Mouse (Mus musculus): ENCODE data around the gene Slco2a1. TPM values are rescaled to one million over a fixed set of nuclear protein-coding genes. Genes with fewer than 3 reads are reported as not detected.

Slco2a1 gene
- polyA plus RNA-seq, 2 experiments: 5.1 to 7.2 TPM

GRCm38 (mm10) chr9:103007699-103008078, 19.2 kb downstream of the Slco2a1 start:
- ATAC-seq (ENCODE audit: low FRiP score, low read depth) (peak; percentile 66), DNase-seq (ENCODE audit: low spot score) (peak; percentile 21)
- no peaks in the 10 kb centered on the region for H3K9me3 ChIP-seq (ENCODE audit: control insufficient read depth, low read length)
- no peak overlapping the region for H3K27ac ChIP-seq (replicated peaks; ENCODE audit: low read depth, low read length)
- H3K4me3 ChIP-seq (replicated peaks; ENCODE audit: low read length): peak overlapping the region; percentile 50
- peak overlapping the region; percentile 63 for H3K9ac ChIP-seq (ENCODE audit: low read depth, low read length, severe bottlenecking)
- H3K4me2 ChIP-seq (replicated peaks; ENCODE audit: low read depth, low read length, severe bottlenecking): peak overlapping the region; percentile 97
- H3K36me3 ChIP-seq (ENCODE audit: control insufficient read depth, insufficient read depth, low read length): no peaks in the 10 kb centered on the region
- WGBS: 4% methylated on average over 15 of the region's 15 CpGs
- peaks cover 12% of the 10 kb centered on the region for H3K4me1 ChIP-seq (ENCODE audit: control insufficient read depth, insufficient read depth, low read length)
- no peak for TF ChIP-seq POLR2A (IDR thresholded peaks at IDR 0.05; ENCODE audit: borderline replicate concordance, extremely low read depth, insufficient read depth, insufficient read length)
- 0 out of 2 replicates have a peak, but pooled peaks cover 3% of the 10 kb centered on the region for H3K27me3 ChIP-seq (ENCODE audit: control insufficient read depth, insufficient read depth, low read length)

- peak; percentile 25 for DNase-seq (ENCODE audit: low spot score)
- Histone ChIP-seq H3K27ac (replicated peaks; ENCODE audit: low read depth, low read length) (no peak overlapping the region), H3K9ac (ENCODE audit: low read depth, low read length, severe bottlenecking) (peak overlapping the region; percentile 63), H3K4me1 (ENCODE audit: control insufficient read depth, insufficient read depth, low read length) (peaks cover 12% of the 10 kb centered on the region), H3K36me3 (ENCODE audit: control insufficient read depth, insufficient read depth, low read length) (no peaks in the 10 kb centered on the region), H3K9me3 (ENCODE audit: control insufficient read depth, low read length) (no peaks in the 10 kb centered on the region), H3K27me3 (ENCODE audit: control insufficient read depth, insufficient read depth, low read length) (0 out of 2 replicates have a peak, but pooled peaks cover 3% of the 10 kb centered on the region), H3K4me2 (replicated peaks; ENCODE audit: low read depth, low read length, severe bottlenecking) (peak overlapping the region; percentile 97), H3K4me3 (replicated peaks; ENCODE audit: low read length) (peak overlapping the region; percentile 50)
- 1% methylated on average over 49 of the region's 50 CpGs for WGBS
- peak; percentile 49; the same call in 1 of the 2 replicates for ATAC-seq (ENCODE audit: low FRiP score, low read depth)
- TF ChIP-seq POLR2A (IDR thresholded peaks at IDR 0.05; ENCODE audit: borderline replicate concordance, extremely low read depth, insufficient read depth, insufficient read length): no peak
Measured at GRCm38 (mm10) chr9:103008079-103008855, 19.8 kb downstream of the Slco2a1 start.

- Histone ChIP-seq H3K9me3 (ENCODE audit: control insufficient read depth, low read length) (no peaks in the 10 kb centered on the region), H3K4me3 (replicated peaks; ENCODE audit: low read length) (no peak overlapping the region), H3K27me3 (ENCODE audit: control insufficient read depth, insufficient read depth, low read length) (0 out of 2 replicates have a peak, but pooled peaks cover 3% of the 10 kb centered on the region), H3K4me2 (replicated peaks; ENCODE audit: low read depth, low read length, severe bottlenecking) (no peak overlapping the region), H3K4me1 (ENCODE audit: control insufficient read depth, insufficient read depth, low read length) (peaks cover 12% of the 10 kb centered on the region), H3K27ac (replicated peaks; ENCODE audit: low read depth, low read length) (no peak overlapping the region), H3K9ac (ENCODE audit: low read depth, low read length, severe bottlenecking) (no peak overlapping the region), H3K36me3 (ENCODE audit: control insufficient read depth, insufficient read depth, low read length) (no peaks in the 10 kb centered on the region)
- no peak for TF ChIP-seq POLR2A (IDR thresholded peaks at IDR 0.05; ENCODE audit: borderline replicate concordance, extremely low read depth, insufficient read depth, insufficient read length)
- 74% methylated on average over 3 of the region's 3 CpGs for WGBS
- no peak for DNase-seq (ENCODE audit: low spot score)
- no peak for ATAC-seq (ENCODE audit: low FRiP score, low read depth)
Measured at GRCm38 (mm10) chr9:103010161-103010560, 21.6 kb downstream of the Slco2a1 start.

GRCm38 (mm10) chr9:103013366-103013765, 24.9 kb downstream of the Slco2a1 start:
- Histone ChIP-seq H3K27ac (replicated peaks; ENCODE audit: low read depth, low read length) (no peak overlapping the region), H3K36me3 (ENCODE audit: control insufficient read depth, insufficient read depth, low read length) (no peaks in the 10 kb centered on the region), H3K4me1 (ENCODE audit: control insufficient read depth, insufficient read depth, low read length) (peaks cover 8% of the 10 kb centered on the region), H3K9ac (ENCODE audit: low read depth, low read length, severe bottlenecking) (no peak overlapping the region), H3K27me3 (ENCODE audit: control insufficient read depth, insufficient read depth, low read length) (0 out of 2 replicates have a peak, but pooled peaks cover 3% of the 10 kb centered on the region), H3K4me3 (replicated peaks; ENCODE audit: low read length) (no peak overlapping the region), H3K9me3 (ENCODE audit: control insufficient read depth, low read length) (no peaks in the 10 kb centered on the region), H3K4me2 (replicated peaks; ENCODE audit: low read depth, low read length, severe bottlenecking) (no peak overlapping the region)
- 14% methylated on average over 5 of the region's 5 CpGs for WGBS
- no peak for ATAC-seq (ENCODE audit: low FRiP score, low read depth)
- peak; percentile 40 for DNase-seq (ENCODE audit: low spot score)
- no peak for TF ChIP-seq POLR2A (IDR thresholded peaks at IDR 0.05; ENCODE audit: borderline replicate concordance, extremely low read depth, insufficient read depth, insufficient read length)

GRCm38 (mm10) chr9:103014686-103015085, 26.2 kb downstream of the Slco2a1 start:
- no peak for TF ChIP-seq POLR2A (IDR thresholded peaks at IDR 0.05; ENCODE audit: borderline replicate concordance, extremely low read depth, insufficient read depth, insufficient read length)
- WGBS: 80% methylated on average over 12 of the region's 12 CpGs
- Histone ChIP-seq H3K36me3 (ENCODE audit: control insufficient read depth, insufficient read depth, low read length) (no peaks in the 10 kb centered on the region), H3K4me2 (replicated peaks; ENCODE audit: low read depth, low read length, severe bottlenecking) (no peak overlapping the region), H3K27me3 (ENCODE audit: control insufficient read depth, insufficient read depth, low read length) (no peaks in the 10 kb centered on the region), H3K9me3 (ENCODE audit: control insufficient read depth, low read length) (no peaks in the 10 kb centered on the region), H3K4me3 (replicated peaks; ENCODE audit: low read length) (no peak overlapping the region), H3K9ac (ENCODE audit: low read depth, low read length, severe bottlenecking) (no peak overlapping the region), H3K27ac (replicated peaks; ENCODE audit: low read depth, low read length) (no peak overlapping the region), H3K4me1 (ENCODE audit: control insufficient read depth, insufficient read depth, low read length) (peaks cover under 1% of the 10 kb centered on the region; the same call in 1 of the 2 replicates)
- DNase-seq (ENCODE audit: low spot score): no peak
- no peak for ATAC-seq (ENCODE audit: low FRiP score, low read depth)
